Comparison of ENCODE assay signal across 8 mouse cellular contexts in the genomic region with DNA sequence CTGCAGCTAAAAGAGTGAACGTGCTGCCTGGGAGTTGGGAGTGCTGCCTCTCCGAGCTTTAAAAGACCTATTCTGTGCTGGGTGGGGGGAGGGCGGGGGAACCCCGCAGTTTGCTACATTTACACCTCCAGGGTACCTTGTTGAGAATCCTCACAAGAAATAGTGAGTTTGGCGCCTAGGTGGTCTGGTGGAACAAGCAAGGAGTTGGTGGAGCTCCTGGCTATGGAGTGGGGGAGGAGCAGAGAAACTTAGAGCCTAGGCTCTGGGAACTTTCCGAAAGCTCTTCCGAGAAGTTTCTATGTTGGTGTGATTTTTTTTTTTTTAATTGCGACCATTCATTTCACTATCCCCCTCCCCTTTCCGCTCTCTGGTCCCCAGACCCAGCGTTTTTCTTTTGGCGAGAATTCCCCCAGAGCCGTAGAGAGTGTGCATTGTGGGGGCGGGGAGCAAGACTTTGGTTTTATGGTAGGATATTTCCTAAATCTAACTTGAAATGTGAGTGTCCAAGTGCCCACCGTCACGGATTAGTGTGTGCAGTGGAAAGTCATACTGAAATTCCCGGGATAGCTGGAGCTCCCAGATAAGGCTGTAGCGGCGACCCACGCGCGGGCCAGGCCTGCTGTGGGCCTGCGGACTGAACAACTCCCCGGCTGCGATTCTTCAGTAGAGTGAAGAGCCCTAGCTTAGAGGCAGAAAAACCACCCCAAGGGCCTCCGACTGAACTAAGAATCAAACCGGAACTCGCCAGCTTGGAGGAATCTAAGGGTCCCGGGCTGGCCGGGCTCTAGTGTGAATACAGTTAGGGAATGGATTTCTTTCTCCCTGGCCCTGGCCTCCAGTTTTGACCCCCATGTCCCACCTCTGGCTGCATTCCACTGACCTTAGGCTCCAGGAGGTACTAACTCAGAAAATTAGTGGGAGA. TPM values are rescaled to one million over a fixed set of nuclear protein-coding genes. Genes with fewer than 3 reads are reported as not detected.
A peak's percentile ranks its signal among the peaks of the same experiment; 100 is the strongest.
DNase-seq lines count a peak whose midpoint lies in the region; ATAC-seq and TF ChIP-seq lines count a peak whose summit lies in the region.

No protein-coding gene starts in this region.

- no peaks in the 10 kb centered on the region for H3K36me3 ChIP-seq in megakaryocyte, embryonic 14.5 days (replicated peaks; ENCODE audit: low read length)
- no peaks in the 10 kb centered on the region for H3K36me3 ChIP-seq in hindbrain, postnatal 0 days (ENCODE audit: insufficient read depth, low read length)

- H3K27ac ChIP-seq in hindbrain, postnatal 0 days: no peak overlapping the region

- peak overlapping the region; percentile 42 for H3K4me3 ChIP-seq in megakaryocyte, embryonic 14.5 days (replicated peaks)
- H3K4me3 ChIP-seq in hindbrain, postnatal 0 days (ENCODE audit: low read length): peak overlapping the region; percentile 43

- WGBS in hindbrain, postnatal 0 days: 13% methylated on average over 29 of the region's 29 CpGs

- peaks cover 98% of the 10 kb centered on the region for H3K27me3 ChIP-seq in megakaryocyte, embryonic 14.5 days (replicated peaks)
- H3K27me3 ChIP-seq in hindbrain, postnatal 0 days (ENCODE audit: insufficient read depth, low read length): peaks cover 51% of the 10 kb centered on the region

- H3K4me2 ChIP-seq in hindbrain, postnatal 0 days (ENCODE audit: low read depth, low read length): peak overlapping the region; percentile 64

- no peak for TF ChIP-seq CTCF in hindbrain, postnatal 0 days (IDR thresholded peaks at IDR 0.05; ENCODE audit: low read depth)

- H3K4me1 ChIP-seq in megakaryocyte, embryonic 14.5 days: peaks cover 45% of the 10 kb centered on the region
- H3K4me1 ChIP-seq in hindbrain, postnatal 0 days (ENCODE audit: insufficient read depth, low read length): peaks cover 10% of the 10 kb centered on the region; the same call in 1 of the 2 replicates

- H3K9me3 ChIP-seq in megakaryocyte, embryonic 14.5 days: peaks cover 11% of the 10 kb centered on the region
- H3K9me3 ChIP-seq in hindbrain, postnatal 0 days (ENCODE audit: low read length): no peaks in the 10 kb centered on the region

- peak; percentile 6 for DNase-seq in hindbrain, postnatal 0 days (ENCODE audit: low spot score)
- DNase-seq in lung, postnatal 10 days: peak; percentile 18
- no peak for DNase-seq in urinary bladder, postnatal 4 days (ENCODE audit: low spot score in 2 of 2)
- DNase-seq in thymus, postnatal 4 days: no peak
- no peak for DNase-seq in adrenal gland, adult 8-10 months
- DNase-seq in right cerebral cortex, adult 18-20 months: no peak

- H3K9ac ChIP-seq in hindbrain, postnatal 0 days (replicated peaks; ENCODE audit: low read length): no peak overlapping the region; the same call in 1 of the 2 replicates

- ATAC-seq in megakaryocyte, adult 5-6 weeks (ENCODE audit: poor library complexity, severe bottlenecking): no peak
- no peak for ATAC-seq in hindbrain, postnatal 0 days

RNA-seq across cellular contexts. Expression of a gene that starts 0.8 kb away (rescaled TPM):
- polyA plus RNA-seq in megakaryocyte, embryonic 14.5 days (2012; ENCODE audit: insufficient read depth, low replicate concordance): not detected in 2 replicates
- not detected in 2 replicates for total RNA-seq in megakaryocyte, adult 5-6 weeks (2015)
- 0.22 TPM in 1 of 2 replicates, not detected in the other for total RNA-seq in megakaryocyte, adult 5-6 weeks (2017)
- 17.1 and 22.9 TPM in 2 replicates for total RNA-seq in hindbrain, postnatal 0 days (2014; rRNA removed)
- polyA plus RNA-seq in hindbrain, postnatal 0 days (2015; fragmentation: Nextera tagmentation; extraction: Ambion mirVana): 11.3 and 11.7 TPM in 2 replicates
- total RNA-seq in adrenal gland, adult 8-10 months (2022): 10 to 100 TPM in 1 of 4 experiments, 1 to 10 TPM in 3; 7.4 to 13.8 (median 9.3) TPM

Comparison
In these comparisons a context has a peak if more than half of its experiments do, and no peak if none do; other contexts are left out.
1. DNase-seq: peak in hindbrain, postnatal 0 days (single experiment) and lung, postnatal 10 days (single experiment); none in urinary bladder, postnatal 4 days (0 of 2), thymus, postnatal 4 days (single experiment), adrenal gland, adult 8-10 months (single experiment) and right cerebral cortex, adult 18-20 months (single experiment).
2. RNA of a gene that starts 0.8 kb away (total RNA-seq): 17.1 to 22.9 TPM in hindbrain, postnatal 0 days and 7.4 to 13.8 TPM in adrenal gland, adult 8-10 months; 0.22 TPM in megakaryocyte, adult 5-6 weeks; every median in the first group is over 4 times any median in the second.